Mouse (Mus musculus) cortical plate, adult 2 months (tissue): ENCODE results near the gene Dnaaf1. TPM values are rescaled to one million over a fixed set of nuclear protein-coding genes. Genes with fewer than 3 reads are reported as not detected.

Experiments
- H3K27ac ChIP-seq: fragments of 200-500 bp; 2 replicates; pipeline ENCODE4 v1.5.1; 2012; ENCODE audit warnings: low read length, control low read depth, inconsistent platforms; ENCODE audit not compliant: insufficient read depth
- H3K4me1 ChIP-seq: fragments of 200-500 bp; 2 replicates; pipeline ENCODE4 v1.6.1; 2011; ENCODE audit warnings: low read length; ENCODE audit not compliant: control insufficient read depth, insufficient read depth
- H3K4me3 ChIP-seq: fragments of 200-500 bp; 2 replicates; pipeline ENCODE4 v1.5.1; 2011; ENCODE audit warnings: mild to moderate bottlenecking, low read length, control low read depth; ENCODE audit not compliant: insufficient read depth
- CTCF ChIP-seq: fragments of 200-500 bp; IDR thresholded peaks from 2 replicates; pipeline ENCODE4 v1.5.1; 2011; ENCODE audit warnings: mild to moderate bottlenecking, control low read depth, low read length; ENCODE audit not compliant: insufficient read depth; ENCODE audit errors: extremely low read depth
- POLR2A ChIP-seq: fragments of 200-500 bp; IDR thresholded peaks from 2 replicates; pipeline ENCODE4 v1.6.1; 2011; ENCODE audit warnings: mild to moderate bottlenecking, low read length, control low read depth; ENCODE audit not compliant: insufficient read depth; ENCODE audit errors: extremely low read depth
- polyA plus RNA-seq: library from polyadenylated mRNA; depleted of rRNA; stranded (reverse); fragments of >200 nt; gene quantifications from 2 replicates; pipeline ENCODE4 v1.2.3, GENCODE M21; 2012

The Dnaaf1 gene
- polyA plus RNA-seq, 1 experiment, result 0.44 TPM

GRCm38 (mm10) chr8:119590348-119590747, 15.3 kb downstream of the Dnaaf1 start:
- H3K4me1 ChIP-seq, result no peaks in the 10 kb centered on the region
- TF ChIP-seq CTCF, result no peak
- TF ChIP-seq POLR2A, result no peak
- H3K27ac ChIP-seq, result no peak overlapping the region
- no peak overlapping the region for H3K4me3 ChIP-seq

GRCm38 (mm10) chr8:119591456-119591855, 16.4 kb downstream of the Dnaaf1 start:
- Histone ChIP-seq H3K4me3 (no peak overlapping the region), H3K27ac (no peak overlapping the region), H3K4me1 (no peaks in the 10 kb centered on the region)
- TF ChIP-seq CTCF, result no peak
- TF ChIP-seq POLR2A, result no peak

DNA sequence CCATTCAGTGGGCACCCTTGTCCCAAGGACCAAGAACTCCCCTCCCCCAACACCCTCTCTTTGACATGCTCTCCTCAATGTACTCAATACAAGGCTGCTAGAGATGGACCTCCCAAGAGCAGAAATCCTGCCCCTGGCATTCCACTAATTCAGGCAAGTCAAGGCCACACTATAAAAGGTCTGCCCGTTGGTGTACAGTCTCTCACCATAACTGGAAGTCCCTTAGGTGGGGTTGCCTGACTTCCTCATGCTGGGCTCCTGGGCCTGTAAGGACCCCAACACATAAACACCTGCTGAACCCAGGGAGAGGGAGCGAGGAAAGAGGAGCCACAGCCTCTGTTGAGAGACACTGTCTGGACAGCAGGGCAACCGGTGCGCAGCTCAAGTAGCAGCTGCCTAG, 28.7 kb downstream of the Dnaaf1 start:
- Histone ChIP-seq H3K27ac (no peak overlapping the region), H3K4me3 (peak overlapping the region; percentile 53; the same call in 1 of the 2 replicates), H3K4me1 (peaks cover 3% of the 10 kb centered on the region)
- TF ChIP-seq CTCF (no peak), POLR2A (no peak)

DNA sequence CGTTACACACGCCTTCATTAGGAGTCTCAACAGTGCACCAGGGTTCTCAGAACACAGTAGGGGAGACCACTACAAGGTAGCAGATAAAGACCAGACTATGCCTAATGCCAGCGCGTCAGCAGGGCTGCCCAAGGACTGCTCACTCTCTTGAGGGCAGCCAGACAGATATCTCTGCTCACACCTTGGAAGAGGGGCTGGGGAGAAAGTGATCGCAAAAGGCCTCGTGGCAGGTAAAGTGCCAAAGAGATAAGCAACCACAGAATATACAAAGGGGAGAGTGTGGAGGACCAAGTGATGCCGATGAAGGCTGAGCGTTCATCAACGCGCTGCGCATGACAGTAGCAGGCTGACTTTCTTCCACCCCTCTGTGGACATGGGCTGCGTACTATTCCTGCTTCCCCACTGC, 29.4 kb downstream of the Dnaaf1 start:
- H3K27ac ChIP-seq, result no peak overlapping the region
- peaks cover 3% of the 10 kb centered on the region for H3K4me1 ChIP-seq
- H3K4me3 ChIP-seq, result peak overlapping the region; percentile 53
- TF ChIP-seq POLR2A (no peak), CTCF (no peak)

DNA sequence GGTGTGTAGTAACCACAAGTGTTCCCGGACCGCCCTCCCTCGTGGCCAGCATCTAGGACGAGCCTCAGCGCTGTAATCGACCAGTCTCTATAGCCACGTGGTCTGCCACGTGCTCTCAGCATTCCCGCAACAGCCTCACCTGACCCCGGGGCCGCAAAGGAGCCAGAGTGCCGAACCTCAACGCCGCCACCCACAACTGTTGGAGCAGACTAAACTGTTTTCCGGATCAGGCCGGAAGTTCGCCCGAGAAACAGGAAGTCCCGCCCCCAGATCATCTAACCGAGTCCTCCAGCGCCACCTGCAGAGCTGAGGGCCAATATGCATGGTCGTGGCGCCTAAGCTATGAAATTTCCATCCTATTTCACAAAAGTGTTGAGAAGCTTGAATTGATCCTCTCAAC, 30.0 kb downstream of the Dnaaf1 start, which contains the start of gene Taf1c:
TSS of gene Taf1c (minus strand) at position 227 of the 400 bp plus-strand sequence.
- peak within 1 kb of the TSS; percentile 53 for H3K4me3 ChIP-seq
- TF ChIP-seq CTCF, result peak; percentile 71
- TF ChIP-seq POLR2A, result peak; percentile 67; the same call in 1 of the 2 replicates
- H3K4me1 ChIP-seq, result peaks cover 3% of the 10 kb centered on the region
- no peak within 1 kb of the TSS for H3K27ac ChIP-seq

GRCm38 (mm10) chr8:119606224-119606623, 31.2 kb downstream of the Dnaaf1 start:
- Histone ChIP-seq H3K4me1 (peaks cover 3% of the 10 kb centered on the region), H3K4me3 (no peak overlapping the region), H3K27ac (no peak overlapping the region)
- no peak for TF ChIP-seq POLR2A
- no peak for TF ChIP-seq CTCF

GRCm38 (mm10) chr8:119612471-119612870, 37.4 kb downstream of the Dnaaf1 start, which contains the start of gene Adad2:
Gene Adad2, plus strand, starts transcription at chr8:119612747.
- TF ChIP-seq POLR2A, result no peak
- no peak for TF ChIP-seq CTCF
- Histone ChIP-seq H3K4me3 (no peak within 1 kb of the TSS), H3K4me1 (no peaks in the 10 kb centered on the region), H3K27ac (no peak within 1 kb of the TSS)

DNA sequence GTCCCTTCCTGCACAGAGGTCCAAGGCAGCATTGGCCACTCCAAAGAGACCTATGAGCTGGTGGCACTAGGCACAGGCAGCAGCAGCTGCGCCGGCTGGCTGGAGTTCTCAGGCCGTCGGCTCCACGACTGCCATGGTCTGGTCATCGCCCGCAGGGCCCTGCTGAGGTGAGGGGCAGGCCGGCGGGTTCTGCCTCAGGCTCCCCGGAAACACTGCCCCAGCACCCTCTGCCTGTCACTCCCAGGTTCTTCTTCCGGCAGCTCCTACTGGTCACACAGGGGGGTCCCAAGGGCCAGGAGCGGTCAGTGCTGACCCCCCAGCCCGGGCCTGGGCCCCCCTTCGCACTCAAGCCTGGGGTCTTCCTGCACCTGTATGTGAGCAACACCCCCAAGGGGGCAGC, 40.1 kb downstream of the Dnaaf1 start:
- no peaks in the 10 kb centered on the region for H3K4me1 ChIP-seq

GRCm38 (mm10) chr8:119616358-119616757, 41.3 kb downstream of the Dnaaf1 start:
- Histone ChIP-seq H3K4me1 (no peaks in the 10 kb centered on the region), H3K27ac (no peak overlapping the region), H3K4me3 (no peak overlapping the region)
- no peak for TF ChIP-seq POLR2A
- TF ChIP-seq CTCF, result no peak

More for the DNA sequence above, 40.1 kb downstream of the Dnaaf1 start:
- TF ChIP-seq CTCF, result no peak
- no peak for TF ChIP-seq POLR2A
- H3K4me3 ChIP-seq, result no peak overlapping the region
- H3K27ac ChIP-seq, result no peak overlapping the region

DNA sequence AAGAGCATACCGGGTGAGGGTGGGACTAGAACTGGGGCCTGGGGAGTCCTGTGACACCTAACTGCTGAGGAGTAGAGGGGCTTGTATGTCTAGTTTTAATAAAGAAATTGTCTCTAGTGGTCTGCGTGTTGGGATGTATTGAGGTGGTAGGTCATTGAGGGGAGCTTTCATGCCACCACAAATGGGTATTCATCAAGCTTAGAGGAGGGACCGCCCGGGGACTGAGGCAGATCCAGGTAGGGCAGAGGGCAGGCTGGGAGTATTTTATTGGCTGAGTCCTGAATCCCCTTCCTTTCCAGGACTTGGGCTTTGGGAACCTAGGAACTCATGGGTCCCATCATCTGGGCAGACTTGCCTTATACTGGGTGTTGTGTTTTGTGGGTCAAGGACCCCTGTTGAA, 41.8 kb downstream of the Dnaaf1 start:
- TF ChIP-seq POLR2A (no peak), CTCF (no peak)
- H3K4me3 ChIP-seq, result no peak overlapping the region
- no peak overlapping the region for H3K27ac ChIP-seq
- H3K4me1 ChIP-seq, result no peaks in the 10 kb centered on the region

- Histone ChIP-seq H3K4me3 (no peak overlapping the region), H3K4me1 (no peaks in the 10 kb centered on the region), H3K27ac (no peak overlapping the region)
- TF ChIP-seq CTCF (no peak), POLR2A (no peak)
These were observed 42.6 kb downstream of the Dnaaf1 start for GRCm38 (mm10) chr8:119617586-119617985.
